20 mouse cellular contexts compared by ENCODE assay signal in genomic region chr14:11572395-11572784, GRCm38 (mm10). TPM values are rescaled to one million over a fixed set of nuclear protein-coding genes. Genes with fewer than 3 reads are reported as not detected.
"Had no signal": no experiment of that assay in that cellular context is flagged by ENCODE, and none has a peak within 500 bp of the region (broad histone marks: within the 10 kb centered on the region; RNA-seq: fewer than 3 reads in every experiment).

No protein-coding gene starts in this region.

- H3K4me2 ChIP-seq: limb, embryonic 13.5 days; liver, embryonic 11.5 days; liver, embryonic 15.5 days; midbrain, embryonic 11.5 days; stomach, embryonic 15.5 days had no signal

- DNase-seq: kidney, adult 18-20 months; kidney, postnatal 10 days; layer of hippocampus, adult 9-11 months; lung, adult 2 months; lung, postnatal 14 days; lung, postnatal 4 days; midbrain, embryonic 14.5 days; right cerebral cortex, postnatal 14 days; right cerebral cortex, postnatal 4 days; spleen, adult 18-20 months; thymus, postnatal 25 days had no signal

- H3K27ac ChIP-seq: layer of hippocampus, adult 2 months; limb, embryonic 10.5 days; limb, embryonic 13.5 days; liver, embryonic 15.5 days; stomach, embryonic 15.5 days had no signal

- H3K27me3 ChIP-seq: limb, embryonic 13.5 days; liver, embryonic 15.5 days; stomach, embryonic 15.5 days had no signal

- H3K36me3 ChIP-seq: limb, embryonic 10.5 days; limb, embryonic 13.5 days; liver, embryonic 15.5 days; stomach, embryonic 15.5 days had no signal

- H3K9me3 ChIP-seq: limb, embryonic 10.5 days; limb, embryonic 13.5 days; liver, embryonic 15.5 days; stomach, embryonic 15.5 days had no signal

- H3K4me3 ChIP-seq: layer of hippocampus, adult 2 months; limb, embryonic 10.5 days; limb, embryonic 13.5 days; liver, embryonic 15.5 days; stomach, embryonic 15.5 days had no signal

- H3K9ac ChIP-seq: limb, embryonic 13.5 days; liver, embryonic 15.5 days; stomach, embryonic 15.5 days had no signal

RNA-seq across cellular contexts. Expression of gene Ptprg, which starts 19.1 kb away (rescaled TPM):
- total RNA-seq: megakaryocyte progenitor cell, adult 5-6 weeks; megakaryocyte-erythroid progenitor cell, adult 5-6 weeks had no signal
